Mouse (Mus musculus) CH12.LX (cell line): ENCODE results near the gene Sap18b. TPM values are rescaled to one million over a fixed set of nuclear protein-coding genes. Genes with fewer than 3 reads are reported as not detected.

Experiments used
- DNase-seq: peaks from one replicate; pipeline ENCODE4 v3.0.0-alpha.2; 2013; ENCODE audit errors: extremely low read depth
- H3K27ac ChIP-seq: 2 replicates; pipeline ENCODE4 v1.5.1; 2012; ENCODE audit warnings: low read depth, mild to moderate bottlenecking, control low read depth, moderate library complexity; ENCODE audit not compliant: insufficient read depth
- H3K27me3 ChIP-seq: replicated peaks from 2 replicates; pipeline ENCODE3; 2012; ENCODE audit warnings: inconsistent platforms
- H3K36me3 ChIP-seq, 2 experiments: replicated peaks in 1 of 2; 2 replicates each; pipeline versions ENCODE3 to v1.6.1; 2012; ENCODE audit warnings: inconsistent platforms in 1 of 2, low read length in 1 of 2, mild to moderate bottlenecking in 1 of 2, mixed read lengths in 1 of 2, moderate library complexity in 1 of 2; ENCODE audit not compliant: control insufficient read depth in 1 of 2, insufficient read depth in 1 of 2
- H3K4me1 ChIP-seq, 2 experiments: 2 replicates each; pipeline ENCODE4 v1.6.1; 2012; ENCODE audit warnings: inconsistent platforms in 1 of 2, moderate library complexity in 1 of 2; ENCODE audit not compliant: insufficient read depth in 2 of 2, control insufficient read depth in 1 of 2
- H3K4me2 ChIP-seq: 2 replicates; pipeline ENCODE4 v1.6.1; 2012; ENCODE audit warnings: low read depth, mild to moderate bottlenecking, control low read depth; ENCODE audit not compliant: poor library complexity, insufficient read depth, severe bottlenecking
- H3K4me3 ChIP-seq, 3 experiments: fragments of 150-350 bp in 1 of 3; sonication (generic) in 1 of 3; replicated peaks in 1 of 3; 2 replicates each; pipeline versions ENCODE3 to v1.5.1; 2011 to 2012; ENCODE audit warnings: low read depth in 2 of 3, low read length in 2 of 3, mild to moderate bottlenecking in 2 of 3, moderate library complexity in 2 of 3, control low read depth in 1 of 3, improper control_type of control experiment in 1 of 3, inconsistent platforms in 1 of 3, mixed read lengths in 1 of 3; ENCODE audit not compliant: poor library complexity in 1 of 3
- H3K79me2 ChIP-seq: replicated peaks from 2 replicates; pipeline ENCODE4 v1.6.1; 2012; ENCODE audit warnings: mild to moderate bottlenecking, moderate library complexity; ENCODE audit not compliant: control insufficient read depth, poor library complexity, insufficient read depth, severe bottlenecking; ENCODE audit errors: extremely low read depth
- H3K9ac ChIP-seq: 2 replicates; pipeline ENCODE4 v1.6.1; 2012; ENCODE audit warnings: low read depth, mild to moderate bottlenecking, control low read depth, moderate library complexity; ENCODE audit not compliant: insufficient read depth
- H3K9me3 ChIP-seq: replicated peaks from 2 replicates; pipeline ENCODE3; 2012; ENCODE audit warnings: low read length, inconsistent platforms, mixed read lengths
- BHLHE40 ChIP-seq: IDR thresholded peaks from 2 replicates; pipeline ENCODE4 v1.6.1; 2011; ENCODE audit warnings: mild to moderate bottlenecking, low read depth, low read length, improper control_type of control experiment
- CHD1 ChIP-seq: IDR thresholded peaks from 2 replicates; pipeline ENCODE4 v1.6.1; 2012; ENCODE audit warnings: low read depth, low read length, improper control_type of control experiment, inconsistent platforms
- CHD2 ChIP-seq: IDR thresholded peaks from 2 replicates; pipeline ENCODE4 v1.6.1; 2011; ENCODE audit warnings: low read length, improper control_type of control experiment
- EP300 ChIP-seq: IDR thresholded peaks from 2 replicates; pipeline ENCODE4 v1.6.1; 2011; ENCODE audit warnings: low read length, improper control_type of control experiment
- ETS1 ChIP-seq: conservative IDR thresholded peaks from 2 replicates; pipeline ENCODE4 v1.6.1; 2012; ENCODE audit warnings: low read depth, mild to moderate bottlenecking, inconsistent platforms, low read length, improper control_type of control experiment, moderate library complexity
- GABPA ChIP-seq: IDR thresholded peaks from 2 replicates; pipeline ENCODE4 v1.6.1; 2012; ENCODE audit warnings: low read depth, low read length, improper control_type of control experiment, inconsistent platforms; ENCODE audit not compliant: insufficient replicate concordance
- JUN ChIP-seq: IDR thresholded peaks from 2 replicates; pipeline ENCODE4 v1.6.1; 2011; ENCODE audit warnings: low read depth, mild to moderate bottlenecking, low read length, improper control_type of control experiment, moderate library complexity; ENCODE audit not compliant: insufficient read depth
- JUND ChIP-seq: conservative IDR thresholded peaks from 2 replicates; pipeline ENCODE4 v1.6.1; 2011; ENCODE audit warnings: low read depth, low read length, improper control_type of control experiment
- KAT2A ChIP-seq: IDR thresholded peaks from 2 replicates; pipeline ENCODE4 v1.6.1; 2012; ENCODE audit warnings: low read length, improper control_type of control experiment, inconsistent platforms; ENCODE audit not compliant: insufficient replicate concordance
- MAFK ChIP-seq: IDR thresholded peaks from 2 replicates; pipeline ENCODE4 v1.6.1; 2011; ENCODE audit warnings: low read length, improper control_type of control experiment; ENCODE audit not compliant: insufficient replicate concordance
- MAX ChIP-seq: IDR thresholded peaks from 2 replicates; pipeline ENCODE4 v1.6.1; 2011; ENCODE audit warnings: low read length, improper control_type of control experiment
- MEF2A ChIP-seq: IDR thresholded peaks from 2 replicates; pipeline ENCODE4 v1.6.1; 2014; ENCODE audit warnings: low read depth, mild to moderate bottlenecking, inconsistent platforms, low read length, improper control_type of control experiment, borderline replicate concordance
- MXI1 ChIP-seq: IDR thresholded peaks from 2 replicates; pipeline ENCODE4 v1.6.1; 2011; ENCODE audit warnings: mild to moderate bottlenecking, low read depth, low read length, improper control_type of control experiment
- MYC ChIP-seq: IDR thresholded peaks from 2 replicates; pipeline ENCODE4 v1.6.1; 2011; ENCODE audit warnings: low read depth, mild to moderate bottlenecking, improper control_type of control experiment, low read length
- NELFE ChIP-seq: IDR thresholded peaks from 2 replicates; pipeline ENCODE4 v1.6.1; 2011; ENCODE audit warnings: low read depth, low read length, improper control_type of control experiment
- NRF1 ChIP-seq: IDR thresholded peaks from 2 replicates; pipeline ENCODE4 v1.6.1; 2014; ENCODE audit warnings: low read depth, mild to moderate bottlenecking, inconsistent platforms, low read length, improper control_type of control experiment, moderate library complexity
- PAX5 ChIP-seq: IDR thresholded peaks from 2 replicates; pipeline ENCODE4 v1.6.1; 2012; ENCODE audit warnings: low read length, inconsistent platforms, mixed read lengths
- POLR2A ChIP-seq: IDR thresholded peaks from 2 replicates; pipeline ENCODE4 v1.6.1; 2011; ENCODE audit warnings: low read depth, mild to moderate bottlenecking, improper control_type of control experiment, low read length
- POLR2AphosphoS2 ChIP-seq: IDR thresholded peaks from 2 replicates; pipeline ENCODE4 v1.6.1; 2011; ENCODE audit warnings: low read depth, low read length, improper control_type of control experiment
- RAD21 ChIP-seq: IDR thresholded peaks from 2 replicates; pipeline ENCODE4 v1.6.1; 2011; ENCODE audit warnings: low read depth, mild to moderate bottlenecking, low read length, improper control_type of control experiment, moderate library complexity
- RCOR1 ChIP-seq: conservative IDR thresholded peaks from 2 replicates; pipeline ENCODE4 v1.6.1; 2012; ENCODE audit warnings: low read depth, mild to moderate bottlenecking, inconsistent platforms, low read length, improper control_type of control experiment
- SIN3A ChIP-seq: IDR thresholded peaks from 2 replicates; pipeline ENCODE4 v1.6.1; 2012; ENCODE audit warnings: low read length, improper control_type of control experiment, inconsistent platforms
- SMC3 ChIP-seq: IDR thresholded peaks from 2 replicates; pipeline ENCODE4 v1.6.1; 2011; ENCODE audit warnings: low read depth, low read length, improper control_type of control experiment
- TBP ChIP-seq: conservative IDR thresholded peaks from 2 replicates; pipeline ENCODE4 v1.6.1; 2011; ENCODE audit warnings: low read depth, low read length, improper control_type of control experiment
- USF1 ChIP-seq: IDR thresholded peaks from 2 replicates; pipeline ENCODE4 v1.6.1; 2014; ENCODE audit warnings: low read depth, mild to moderate bottlenecking, inconsistent platforms, low read length, improper control_type of control experiment
- USF2 ChIP-seq: conservative IDR thresholded peaks from 2 replicates; pipeline ENCODE4 v1.6.1; 2011; ENCODE audit warnings: low read depth, low read length, improper control_type of control experiment
- ZC3H11A ChIP-seq: IDR thresholded peaks from 2 replicates; pipeline ENCODE4 v1.6.1; 2012; ENCODE audit warnings: low read depth, mild to moderate bottlenecking, inconsistent platforms, low read length, improper control_type of control experiment
- ZKSCAN1 ChIP-seq: IDR thresholded peaks from 2 replicates; pipeline ENCODE4 v1.6.1; 2012; ENCODE audit warnings: low read depth, inconsistent platforms, low read length, improper control_type of control experiment, borderline replicate concordance
- ZMIZ1 ChIP-seq: IDR thresholded peaks from 2 replicates; pipeline ENCODE4 v1.6.1; 2012; ENCODE audit warnings: low read depth, mild to moderate bottlenecking, inconsistent platforms, low read length, improper control_type of control experiment
- ZNF384 ChIP-seq: IDR thresholded peaks from 2 replicates; pipeline ENCODE4 v1.6.1; 2012; ENCODE audit warnings: low read depth, low read length, improper control_type of control experiment, inconsistent platforms
- dilution Hi-C: fragments of 300-500 bp; cut with MboI; formaldehyde crosslinking; loops from 2 replicates; pipeline ENCODE4 v1.14.3; 2020; ENCODE audit warnings: low sequenced_read_pairs; ENCODE audit not compliant: extremely low pct_unique_long_range_greater_than_20kb, extremely low pct_ligation_motif_present
- in situ Hi-C: fragments of 300-500 bp; cut with MboI; formaldehyde crosslinking; loops from 3 replicates; pipeline ENCODE4 v1.14.3; 2019; ENCODE audit warnings: low sequenced_read_pairs, low pct_ligation_motif_present, low pct_unique_long_range_greater_than_20kb, mixed read lengths
- polyA plus RNA-seq: library from polyadenylated mRNA; unstranded; fragments of >175 nt; gene quantifications from 2 replicates; pipeline ENCODE4 v1.2.1, GENCODE M21; 2012; ENCODE audit warnings: low read depth; ENCODE audit not compliant: insufficient read length
- total RNA-seq, 2 experiments: library from RNA; depleted of rRNA; stranded (reverse); fragments of 300-350 nt in 1 of 2; fragments of >200 nt in 1 of 2; gene quantifications; 2 replicates each; pipeline ENCODE4 v1.2.3; 2012 to 2014

Gene Sap18b
- total and polyA plus RNA-seq, 3 experiments = 141 to 355 (median 305) TPM

GRCm38 (mm10) chr8:95830144-95830543, 5.0 kb downstream of the Sap18b start:
- Histone ChIP-seq H3K4me3 (no peak overlapping the region), H3K27ac (no peak overlapping the region), H3K4me1 (peaks cover 8 to 24% of the 10 kb centered on the region in 2 experiments), H3K36me3 (peaks cover 0 to 22% of the 10 kb centered on the region in 2 experiments), H3K4me2 (no peak overlapping the region), H3K9ac (no peak overlapping the region), H3K9me3 (no peaks in the 10 kb centered on the region), H3K79me2 (no peaks in the 10 kb centered on the region), H3K27me3 (no peaks in the 10 kb centered on the region)
- in situ Hi-C loops = no loop called here
- no peak for DNase-seq
- TF ChIP-seq MAX (no peak), TBP (no peak), EP300 (no peak), SIN3A (no peak), PAX5 (no peak)
- dilution Hi-C loops = no loop called here

- in situ Hi-C loops (no loop called here), dilution Hi-C loops (no loop called here)
- Histone ChIP-seq H3K36me3 (peaks cover 16 to 48% of the 10 kb centered on the region in 2 experiments), H3K4me2 (peak overlapping the region; percentile 87), H3K9ac (peak overlapping the region; percentile 89), H3K27me3 (no peaks in the 10 kb centered on the region), H3K4me1 (peaks cover 8 to 24% of the 10 kb centered on the region in 2 experiments), H3K4me3 (peak overlapping the region; percentile 51 to 58 (median 54)), H3K79me2 (no peaks in the 10 kb centered on the region), H3K27ac (peak overlapping the region; percentile 69), H3K9me3 (no peaks in the 10 kb centered on the region)
- DNase-seq = peak; percentile 90
- TF ChIP-seq SMC3 (peak; percentile 63), KAT2A (0 out of 2 replicates have a peak, but pooled peaks have one; percentile 26), MAX (peak; percentile 72), JUND (peak; percentile 55; the same call in 1 of the 2 replicates), SIN3A (peak; percentile 91), JUN (peak; percentile 33; the same call in 1 of the 2 replicates), CHD2 (no peak; the same call in 1 of the 2 replicates), USF1 (no peak), POLR2A (peak; percentile 23; the same call in 1 of the 2 replicates), PAX5 (no peak), NRF1 (no peak), MXI1 (peak; percentile 47; the same call in 1 of the 2 replicates), ZNF384 (no peak), MEF2A (peak; percentile 84; the same call in 1 of the 2 replicates), RAD21 (peak; percentile 91), ETS1 (peak; percentile 85), TBP (0 out of 2 replicates have a peak, but pooled peaks have one; percentile 58), POLR2AphosphoS2 (no peak), NELFE (peak; percentile 69), BHLHE40 (peak; percentile 73), EP300 (peak; percentile 84), ZMIZ1 (peak; percentile 14; the same call in 1 of the 2 replicates), RCOR1 (peak; percentile 85), USF2 (no peak), MYC (0 out of 2 replicates have a peak, but pooled peaks have one; percentile 79), GABPA (no peak), CHD1 (no peak; the same call in 1 of the 2 replicates), ZC3H11A (no peak), MAFK (peak; percentile 93), ZKSCAN1 (no peak)
These were observed 7.7 kb downstream of the Sap18b start for GRCm38 (mm10) chr8:95832603-95833434.
